Mouse (Mus musculus): ENCODE measurements around the gene Zscan10.

Gene Zscan10

GRCm38 (mm10) chr17:23654001-23654400, 53.3 kb downstream of the Zscan10 start:
- DNase-seq, result no peak

GRCm38 (mm10) chr17:23654410-23654809, 53.8 kb downstream of the Zscan10 start:
- DNase-seq, result no peak

- no peak for DNase-seq
Observed at GRCm38 (mm10) chr17:23658450-23658849, 57.8 kb downstream of the Zscan10 start.

- peak; percentile 85 for DNase-seq
Observed at GRCm38 (mm10) chr17:23660117-23660875, 59.6 kb downstream of the Zscan10 start, which contains the start of gene Bicdl2. Gene Bicdl2, plus strand, starts transcription at chr17:23660506.
